Mouse (Mus musculus): ENCODE data around the gene Gm773. TPM values are rescaled to one million over a fixed set of nuclear protein-coding genes. Genes with fewer than 3 reads are reported as not detected.
"Not testable (repeated sequence)": the region's sequence is repeated elsewhere in the genome, so short reads cannot be mapped to it uniquely, and the experiment has no call there.

The Gm773 gene
- polyA plus RNA-seq (2012; rRNA removed): not detected in 2 replicates

DNA sequence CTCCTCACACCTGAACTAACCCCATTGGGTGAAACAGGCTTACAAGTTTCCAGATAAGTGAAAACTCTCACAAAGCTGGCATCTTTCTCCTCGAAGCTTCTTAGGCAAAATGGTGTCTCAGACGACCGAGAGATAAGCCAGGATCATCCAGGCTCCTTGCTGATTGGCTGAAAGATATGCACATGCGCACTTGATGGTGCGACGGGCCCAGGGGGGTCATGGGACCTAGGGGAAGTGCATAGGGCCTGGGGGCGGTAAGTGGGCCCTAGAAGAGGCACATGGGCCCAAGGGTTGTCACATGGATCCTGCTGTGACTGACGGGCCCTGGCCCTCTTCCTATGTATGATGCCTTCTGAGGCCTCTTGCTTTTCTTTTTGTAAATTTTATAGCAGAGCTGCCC lies at the start of gene Gm773:
TSS of gene Gm773 (minus strand) at position 111 of the 400 bp plus-strand sequence.
- Histone ChIP-seq H3K27me3 (ENCODE audit: control insufficient read depth, insufficient read depth, low read length) (no peaks in the 10 kb centered on the region), H3K4me1 (ENCODE audit: control insufficient read depth, insufficient read depth, low read length) (no peaks in the 10 kb centered on the region), H3K27ac (ENCODE audit: insufficient read depth, low read length) (no peak within 1 kb of the TSS), H3K4me3 (replicated peaks; ENCODE audit: insufficient read depth, low read depth, low read length) (no peak within 1 kb of the TSS)
- no peak for TF ChIP-seq CTCF (IDR thresholded peaks at IDR 0.05; ENCODE audit: borderline replicate concordance, insufficient read depth, low read depth, low read length)
- no peak for TF ChIP-seq POLR2A (IDR thresholded peaks at IDR 0.05; ENCODE audit: borderline replicate concordance, insufficient read depth, low read length)
- WGBS: 85% methylated on average over 8 of the region's 8 CpGs
- no peak for DNase-seq

GRCm38 (mm10) chrX:56186449-56186848 lies 26.2 kb downstream of the Gm773 start:
- H3K4me1 ChIP-seq (ENCODE audit: control insufficient read depth, insufficient read depth, low read length); H3K27me3 ChIP-seq (ENCODE audit: control insufficient read depth, insufficient read depth, low read length); H3K27ac ChIP-seq (ENCODE audit: insufficient read depth, low read length); DNase-seq; H3K4me3 ChIP-seq (replicated peaks; ENCODE audit: insufficient read depth, low read depth, low read length): not testable (repeated sequence)
- WGBS: no CpG with 5 or more reads among the region's 1 CpGs

- H3K27ac ChIP-seq (ENCODE audit: insufficient read depth, low read length): no peak overlapping the region
- H3K27me3 ChIP-seq (ENCODE audit: control insufficient read depth, insufficient read depth, low read length): no peaks in the 10 kb centered on the region
- H3K4me3 ChIP-seq (replicated peaks; ENCODE audit: insufficient read depth, low read depth, low read length): no peak overlapping the region
- TF ChIP-seq POLR2A (IDR thresholded peaks at IDR 0.05; ENCODE audit: borderline replicate concordance, insufficient read depth, low read length) (no peak), CTCF (IDR thresholded peaks at IDR 0.05; ENCODE audit: borderline replicate concordance, insufficient read depth, low read depth, low read length) (no peak)
- no peaks in the 10 kb centered on the region for H3K4me1 ChIP-seq (ENCODE audit: control insufficient read depth, insufficient read depth, low read length)
- no peak for DNase-seq
- 88% methylated on average over 2 of the region's 2 CpGs for WGBS
Observed at GRCm38 (mm10) chrX:56151396-56151795, 61.3 kb downstream of the Gm773 start.

Other genes starting within 250 kb of the Gm773 start
- gene 3830403N18Rik, start 76.3 kb downstream of the Gm773 start, polyA plus RNA-seq (2012; rRNA removed): 0.13 TPM in 1 of 2 replicates, not detected in the other
- 2.5 and 3.3 TPM in 2 replicates for gene Zfp449, start 133.5 kb upstream of the Gm773 start, polyA plus RNA-seq (2012; rRNA removed)
- gene Smim10l2a, start 161.7 kb upstream of the Gm773 start, polyA plus RNA-seq (2012; rRNA removed): 17.3 and 18.9 TPM in 2 replicates
- gene Gm2174, start 235.1 kb upstream of the Gm773 start, polyA plus RNA-seq (2012; rRNA removed): not detected in 2 replicates
- gene Ints6l, start 242.0 kb upstream of the Gm773 start, polyA plus RNA-seq (2012; rRNA removed): 74.6 and 75.3 TPM in 2 replicates